Mouse (Mus musculus) bone marrow, adult 2 months (tissue): Measurements from ENCODE around the gene Mgat5b. TPM values are rescaled to one million over a fixed set of nuclear protein-coding genes. Genes with fewer than 3 reads are reported as not detected.
A peak's percentile ranks its signal among the peaks of the same experiment; 100 is the strongest.

Source experiments
- H3K27ac ChIP-seq: fragments of 200-500 bp; 2 replicates; pipeline ENCODE4 v1.5.1; 2012; ENCODE audit warnings: low read depth, mild to moderate bottlenecking, control low read depth, inconsistent platforms, low read length; ENCODE audit not compliant: control insufficient read depth, poor library complexity, insufficient read depth
- H3K4me1 ChIP-seq: fragments of 200-500 bp; 2 replicates; pipeline ENCODE4 v1.6.1; 2011; ENCODE audit warnings: low read length; ENCODE audit not compliant: control insufficient read depth, insufficient read depth
- H3K4me3 ChIP-seq: fragments of 200-500 bp; replicated peaks from 2 replicates; pipeline ENCODE3; 2011; ENCODE audit warnings: mild to moderate bottlenecking, low read depth, low read length, control low read depth; ENCODE audit not compliant: control insufficient read depth
- CTCF ChIP-seq: fragments of 200-500 bp; IDR thresholded peaks from 2 replicates; pipeline ENCODE4 v1.5.1; 2011; ENCODE audit warnings: low read length, control low read depth; ENCODE audit not compliant: control insufficient read depth, insufficient read depth
- POLR2A ChIP-seq: fragments of 200-500 bp; IDR thresholded peaks from 2 replicates; pipeline ENCODE4 v1.6.1; 2011; ENCODE audit warnings: low read depth, mild to moderate bottlenecking, control low read depth, low read length, borderline replicate concordance; ENCODE audit not compliant: control insufficient read depth
- WGBS: fragments of 180-500 bp; shearing (Covaris S2); methylation state at CpG from one replicate; pipeline ENCODE4 v1.1.7; 2018; 5-methylcytosine and 5-hydroxymethylcytosine counted together
- polyA plus RNA-seq: library from polyadenylated mRNA; stranded (reverse); fragments of >200 nt; gene quantifications from 2 replicates; pipeline ENCODE4 v1.2.4, GENCODE M21; 2011; ENCODE audit warnings: low replicate concordance; ENCODE audit not compliant: missing spikeins, insufficient read depth, insufficient read length

Gene Mgat5b
- polyA plus RNA-seq, 1 experiment: not detected

- no peaks in the 10 kb centered on the region for H3K4me1 ChIP-seq
- no peak for TF ChIP-seq POLR2A
- TF ChIP-seq CTCF: peak; percentile 68
- H3K27ac ChIP-seq: no peak overlapping the region
- H3K4me3 ChIP-seq: no peak overlapping the region
- WGBS: under 1% methylated on average over 8 of the region's 8 CpGs
Measured at GRCm38 (mm10) chr11:117018410-117018809, 99.7 kb downstream of the Mgat5b start.

GRCm38 (mm10) chr11:117021026-117021425 lies 102.4 kb downstream of the Mgat5b start:
- Histone ChIP-seq H3K4me1 (no peaks in the 10 kb centered on the region), H3K4me3 (no peak overlapping the region), H3K27ac (no peak overlapping the region)
- WGBS: 66% methylated on average over 2 of the region's 2 CpGs
- TF ChIP-seq CTCF (no peak), POLR2A (no peak)

DNA sequence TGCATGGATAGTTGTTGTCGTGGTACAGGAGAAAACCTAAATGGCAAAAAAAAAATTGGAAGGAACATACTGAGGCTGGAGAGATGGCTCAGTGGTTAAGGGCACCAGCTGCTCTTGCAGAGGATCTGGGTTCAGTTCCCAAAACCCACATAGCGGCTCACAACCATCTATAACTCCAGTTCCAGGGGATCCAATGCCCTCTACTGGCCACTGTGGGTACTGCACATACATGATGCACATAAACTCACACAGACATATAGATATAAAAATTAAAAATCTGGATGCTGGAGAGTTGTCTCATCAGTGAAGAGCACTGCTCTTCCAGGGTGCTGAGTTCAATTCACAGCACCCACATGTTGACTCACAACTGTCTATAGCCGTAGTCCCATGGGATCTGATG lies 104.9 kb downstream of the Mgat5b start:
- Histone ChIP-seq H3K4me1 (peaks cover 2% of the 10 kb centered on the region; the same call in 1 of the 2 replicates), H3K27ac (no peak overlapping the region), H3K4me3 (no peak overlapping the region)
- TF ChIP-seq CTCF (peak; percentile 12; the same call in 1 of the 2 replicates), POLR2A (no peak)
- WGBS: 86% methylated on average over 3 of the region's 3 CpGs

DNA sequence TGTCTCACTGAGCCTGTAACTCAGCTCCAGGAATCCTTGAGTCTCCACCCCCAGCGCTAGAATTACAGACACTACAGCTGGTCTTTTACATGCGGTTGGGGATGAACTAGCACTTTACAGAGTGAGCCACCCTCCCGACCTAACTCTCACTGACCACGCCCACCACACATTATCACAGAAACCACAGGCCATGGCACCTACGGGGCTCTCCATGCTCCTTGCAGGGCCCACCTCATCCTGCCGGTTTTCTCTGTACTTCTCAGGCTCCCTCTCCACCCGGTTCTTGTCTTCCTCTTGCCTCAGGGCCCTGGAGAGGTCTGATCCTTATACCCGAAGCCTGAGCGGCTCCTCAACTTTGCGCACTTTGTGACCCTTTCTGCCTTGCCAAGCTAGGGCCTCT lies 109.0 kb downstream of the Mgat5b start:
- WGBS: 22% methylated on average over 10 of the region's 10 CpGs
- TF ChIP-seq CTCF: no peak
- no peak for TF ChIP-seq POLR2A
- H3K4me1 ChIP-seq: peaks cover 2% of the 10 kb centered on the region; the same call in 1 of the 2 replicates
- H3K27ac ChIP-seq: no peak overlapping the region
- H3K4me3 ChIP-seq: no peak overlapping the region

DNA sequence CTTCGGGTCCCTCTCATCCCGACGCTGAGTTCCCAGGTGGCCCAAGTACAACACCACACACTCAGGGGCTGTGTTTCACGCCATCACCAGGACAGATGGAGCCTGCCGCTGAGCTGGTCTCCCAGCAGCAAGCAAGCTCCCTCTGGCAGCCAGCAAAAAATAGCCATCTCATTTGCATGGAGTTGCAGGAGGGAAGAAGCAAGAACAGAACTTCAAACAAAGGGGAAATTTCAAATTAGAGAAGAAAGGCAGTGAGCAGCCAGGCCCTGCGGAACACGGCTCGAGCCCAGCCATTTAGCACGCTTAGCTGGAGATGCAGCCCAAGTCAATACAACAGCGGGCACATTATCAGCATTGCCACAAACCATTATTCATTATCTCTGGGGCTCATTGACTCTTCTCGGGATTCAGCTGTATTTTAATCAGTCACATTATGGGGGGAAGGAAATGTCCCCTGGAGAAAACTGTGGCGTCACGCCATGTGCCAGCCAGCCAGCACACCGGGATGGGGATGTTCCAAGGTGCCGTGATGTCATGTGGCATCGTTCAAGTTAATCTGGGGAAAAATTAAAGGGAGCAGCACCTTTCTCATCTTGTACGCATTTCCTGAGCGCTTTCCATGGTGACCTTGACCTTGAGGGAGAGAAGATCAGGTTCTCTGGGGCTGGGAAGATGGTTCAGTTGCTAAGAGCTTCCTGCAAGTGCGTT lies 110.4 kb downstream of the Mgat5b start:
- whole genome bisulfite sequencing: 50% methylated on average over 19 of the region's 19 CpGs
- TF ChIP-seq POLR2A: no peak
- TF ChIP-seq CTCF: no peak
- Histone ChIP-seq H3K4me3 (no peak overlapping the region), H3K27ac (no peak overlapping the region), H3K4me1 (peaks cover 2% of the 10 kb centered on the region; the same call in 1 of the 2 replicates)

DNA sequence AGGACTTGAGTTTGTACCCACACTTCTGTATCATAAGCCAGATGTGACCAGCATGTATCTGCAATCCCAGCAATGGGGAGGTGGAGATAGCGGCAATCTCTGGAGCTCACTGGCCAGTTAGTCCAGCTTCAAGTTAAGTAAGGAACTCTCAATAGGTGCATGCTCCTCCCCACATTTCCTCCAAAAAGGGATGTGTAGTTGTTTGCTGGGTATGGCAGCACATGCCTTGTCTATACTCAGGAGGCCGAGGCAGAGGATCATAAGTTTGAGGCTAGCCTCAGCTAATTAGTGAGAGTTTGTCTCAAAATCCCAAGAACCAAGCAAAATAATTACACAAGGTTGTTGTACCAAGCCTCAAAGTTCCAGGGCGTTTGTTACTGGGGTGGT lies 110.9 kb downstream of the Mgat5b start:
- Histone ChIP-seq H3K4me3 (no peak overlapping the region), H3K27ac (no peak overlapping the region), H3K4me1 (peaks cover 2% of the 10 kb centered on the region; the same call in 1 of the 2 replicates)
- TF ChIP-seq CTCF (no peak), POLR2A (no peak)
- WGBS: 71% methylated on average over 3 of the region's 3 CpGs

GRCm38 (mm10) chr11:117030018-117030417 lies 111.4 kb downstream of the Mgat5b start:
- Histone ChIP-seq H3K27ac (no peak overlapping the region), H3K4me3 (no peak overlapping the region), H3K4me1 (peaks cover 2% of the 10 kb centered on the region; the same call in 1 of the 2 replicates)
- 49% methylated on average over 3 of the region's 3 CpGs for WGBS
- no peak for TF ChIP-seq CTCF
- no peak for TF ChIP-seq POLR2A

GRCm38 (mm10) chr11:117030471-117031101 lies 111.9 kb downstream of the Mgat5b start:
- 56% methylated on average over 8 of the region's 8 CpGs for WGBS
- TF ChIP-seq POLR2A (no peak), CTCF (no peak)
- Histone ChIP-seq H3K27ac (no peak overlapping the region), H3K4me1 (peaks cover 2% of the 10 kb centered on the region; the same call in 1 of the 2 replicates), H3K4me3 (no peak overlapping the region)
